Mouse (Mus musculus): ENCODE measurements around the gene Rnf10. TPM values are rescaled to one million over a fixed set of nuclear protein-coding genes. Genes with fewer than 3 reads are reported as not detected.
"Not testable (repeated sequence)": the region's sequence is repeated elsewhere in the genome, so short reads cannot be mapped to it uniquely, and the experiment has no call there.

The Rnf10 gene
- polyA plus RNA-seq (2016; fragmentation: Nextera tagmentation; extraction: Ambion mirVana) = 129 and 138 TPM in 2 replicates

DNA sequence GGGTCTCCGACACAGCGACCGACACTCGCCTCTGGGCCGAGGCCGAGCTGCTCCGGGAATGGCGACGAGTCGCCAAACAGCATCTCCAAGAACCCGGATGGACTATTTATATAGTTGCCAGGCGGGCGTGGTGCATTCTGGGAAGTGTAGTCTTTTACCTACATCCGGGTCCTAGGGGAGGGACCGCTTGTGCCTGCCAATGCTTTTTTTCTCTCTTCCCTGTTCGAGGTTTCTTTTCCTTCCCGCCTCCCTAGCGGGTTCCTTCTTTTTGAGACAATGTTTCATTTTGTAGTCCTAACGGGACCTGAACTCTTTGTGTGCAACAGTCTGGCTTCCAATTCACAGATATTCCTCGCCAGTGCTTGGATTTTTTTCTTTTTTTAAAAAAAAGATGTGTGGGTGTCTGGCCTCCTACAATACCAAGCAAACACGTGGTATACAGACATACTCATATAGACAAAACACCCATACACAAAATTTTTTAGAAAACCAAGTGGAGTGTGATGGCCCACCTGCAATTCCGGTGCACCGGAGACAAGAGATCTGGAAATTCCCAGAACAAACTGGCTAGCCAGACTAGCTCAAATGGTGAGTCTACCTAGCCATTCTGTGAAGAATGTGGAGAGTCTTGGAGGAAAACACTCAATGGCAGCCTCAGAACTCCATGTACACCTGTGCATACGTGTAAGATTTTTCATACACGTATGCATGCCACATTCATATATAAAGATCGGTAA lies at the start of gene Rnf10:
Gene Rnf10, minus strand, starts transcription at position 87 of the 737 bp plus-strand sequence.
- Histone ChIP-seq H3K4me3 (peak within 1 kb of the TSS; percentile 100), H3K4me1 (peaks cover 36% of the 10 kb centered on the region), H3K27ac (replicated peaks) (peak within 1 kb of the TSS; percentile 92), H3K36me3 (replicated peaks) (peaks cover 24% of the 10 kb centered on the region), H3K9me3 (no peaks in the 10 kb centered on the region), H3K27me3 (replicated peaks; ENCODE audit: low read depth, poor library complexity, severe bottlenecking) (no peaks in the 10 kb centered on the region)
- DNase-seq (ENCODE audit: low spot score) = peak; percentile 95
- WGBS = 14% methylated on average over 26 of the region's 26 CpGs

DNA sequence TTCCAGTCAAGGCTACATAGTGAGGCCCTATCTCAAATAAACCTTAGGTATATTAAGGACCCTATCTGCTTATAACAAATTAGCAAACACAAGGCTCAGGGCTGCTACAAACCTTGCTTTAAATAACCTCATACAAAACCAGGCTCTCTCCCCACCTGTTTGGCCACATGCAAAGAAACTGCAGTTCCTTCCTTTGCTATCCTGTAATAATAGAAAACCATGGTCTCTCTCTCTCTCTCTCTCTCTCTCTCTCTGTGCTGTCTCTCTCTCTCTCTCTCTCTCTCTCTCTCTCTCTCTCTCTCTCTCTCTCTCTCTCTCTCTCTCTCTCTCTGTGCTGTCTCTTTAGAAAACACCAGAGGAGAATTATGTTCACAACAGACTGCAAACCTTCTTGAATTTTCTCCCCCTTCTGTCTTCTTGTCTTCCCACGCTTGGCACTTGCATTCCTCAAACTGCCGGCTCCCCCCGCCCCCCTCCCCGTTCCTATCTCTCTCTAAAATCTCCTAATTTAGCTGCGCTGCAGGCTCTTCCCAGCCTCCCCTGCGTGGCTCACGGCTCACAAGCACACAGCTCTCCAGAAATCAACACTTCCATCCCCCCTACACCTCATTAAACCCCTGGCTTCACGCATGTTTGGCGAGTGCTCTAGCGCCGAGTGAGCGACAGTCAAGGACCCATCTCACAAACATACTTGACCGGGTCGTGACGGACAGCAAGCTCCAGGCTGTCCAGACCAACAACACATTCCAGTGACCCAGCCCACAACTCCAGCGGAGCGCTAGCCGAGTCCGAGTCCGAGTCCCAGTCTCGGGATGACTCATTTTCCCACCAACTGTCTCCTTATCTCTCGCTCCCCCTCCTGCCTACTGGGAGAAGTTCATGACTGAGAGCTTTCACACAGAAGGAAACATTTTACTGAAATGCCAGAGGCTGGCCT lies 46.6 kb upstream of the Rnf10 start:
- peak overlapping the region; percentile 70 for H3K27ac ChIP-seq (replicated peaks)
- no peaks in the 10 kb centered on the region for H3K9me3 ChIP-seq
- DNase-seq (ENCODE audit: low spot score) = peak; percentile 77
- peaks cover 38% of the 10 kb centered on the region for H3K4me1 ChIP-seq
- H3K36me3 ChIP-seq (replicated peaks) = no peaks in the 10 kb centered on the region
- H3K4me3 ChIP-seq = peak overlapping the region; percentile 56
- no peaks in the 10 kb centered on the region for H3K27me3 ChIP-seq (replicated peaks; ENCODE audit: low read depth, poor library complexity, severe bottlenecking)
- WGBS = under 1% methylated on average over 22 of the region's 22 CpGs

DNA sequence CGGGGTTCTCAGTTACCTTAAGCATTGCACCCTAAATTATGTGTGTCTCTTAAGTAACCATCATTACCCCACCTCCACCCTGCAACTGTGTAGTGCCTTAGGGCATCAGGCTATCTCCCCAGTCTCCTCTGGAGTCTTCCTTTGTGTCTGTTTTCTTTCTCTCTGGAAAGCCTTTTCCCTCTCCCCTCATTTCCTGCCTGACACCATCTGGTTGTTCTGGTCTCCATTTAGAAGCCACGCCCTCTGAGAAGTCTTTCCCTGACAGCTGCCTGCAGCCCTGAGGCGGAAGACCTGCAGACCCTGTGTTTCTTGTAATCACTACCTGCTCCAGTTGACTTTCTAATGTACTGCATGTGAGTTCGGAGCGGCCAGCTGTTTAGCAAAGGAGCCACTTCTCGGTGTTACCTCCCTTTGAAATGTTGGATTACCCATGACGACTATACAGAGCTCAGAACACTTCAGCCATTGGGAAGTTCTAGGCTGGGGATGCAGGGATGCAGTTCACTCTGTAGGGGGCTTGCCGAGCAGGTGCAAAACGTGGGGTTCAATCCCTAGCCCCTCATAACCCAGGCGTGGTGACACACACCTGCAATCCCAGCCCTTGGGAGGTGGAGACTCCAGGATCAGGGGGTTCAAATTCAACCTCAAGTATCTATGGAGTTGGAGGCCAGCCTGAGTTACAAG lies 45.1 kb upstream of the Rnf10 start:
- no peaks in the 10 kb centered on the region for H3K36me3 ChIP-seq (replicated peaks)
- no peaks in the 10 kb centered on the region for H3K27me3 ChIP-seq (replicated peaks; ENCODE audit: low read depth, poor library complexity, severe bottlenecking)
- no peaks in the 10 kb centered on the region for H3K9me3 ChIP-seq
- H3K27ac ChIP-seq (replicated peaks) = peak overlapping the region; percentile 90
- WGBS = 2% methylated on average over 10 of the region's 10 CpGs
- peaks cover 47% of the 10 kb centered on the region for H3K4me1 ChIP-seq
- peak overlapping the region; percentile 39 for H3K4me3 ChIP-seq
- peak; percentile 81 for DNase-seq (ENCODE audit: low spot score)

DNA sequence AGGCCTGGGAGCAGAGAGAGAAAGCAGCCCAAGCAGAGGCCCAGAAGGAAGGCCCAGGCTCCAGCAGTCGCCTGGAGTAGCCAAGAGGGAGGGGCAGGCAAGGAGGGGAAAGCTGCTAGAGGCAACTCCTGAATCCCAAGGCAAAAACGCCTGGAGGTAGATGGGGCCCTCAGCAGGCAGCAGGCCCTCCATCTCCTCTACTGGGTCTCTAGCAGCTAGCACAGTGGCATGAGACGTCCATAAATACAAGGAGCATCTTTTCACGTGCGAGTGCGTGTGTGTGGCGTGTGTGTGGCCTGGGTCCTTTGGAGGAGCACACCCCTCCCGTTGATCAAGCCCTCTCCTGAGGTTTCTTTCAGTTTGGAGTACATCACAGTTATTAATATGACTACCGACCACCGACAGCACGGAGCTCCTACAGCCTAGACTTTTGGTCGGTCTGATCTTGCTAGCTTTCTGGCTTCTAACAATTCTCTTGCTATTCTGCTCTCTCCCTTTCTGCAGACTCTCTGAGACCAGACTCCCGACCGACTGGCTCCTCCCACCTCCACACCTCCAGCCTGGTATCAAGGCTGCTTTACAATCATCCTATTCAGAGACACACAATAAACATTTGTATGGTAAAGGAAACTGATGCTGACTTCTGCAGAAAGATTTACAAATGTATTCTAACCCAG lies 44.4 kb upstream of the Rnf10 start:
- no peaks in the 10 kb centered on the region for H3K36me3 ChIP-seq (replicated peaks)
- WGBS = 4% methylated on average over 14 of the region's 14 CpGs
- H3K27ac ChIP-seq (replicated peaks) = peak overlapping the region; percentile 90
- H3K4me1 ChIP-seq = peaks cover 47% of the 10 kb centered on the region
- H3K4me3 ChIP-seq = peak overlapping the region; percentile 39
- H3K9me3 ChIP-seq = no peaks in the 10 kb centered on the region
- DNase-seq (ENCODE audit: low spot score) = peak; percentile 55
- H3K27me3 ChIP-seq (replicated peaks; ENCODE audit: low read depth, poor library complexity, severe bottlenecking) = no peaks in the 10 kb centered on the region

DNA sequence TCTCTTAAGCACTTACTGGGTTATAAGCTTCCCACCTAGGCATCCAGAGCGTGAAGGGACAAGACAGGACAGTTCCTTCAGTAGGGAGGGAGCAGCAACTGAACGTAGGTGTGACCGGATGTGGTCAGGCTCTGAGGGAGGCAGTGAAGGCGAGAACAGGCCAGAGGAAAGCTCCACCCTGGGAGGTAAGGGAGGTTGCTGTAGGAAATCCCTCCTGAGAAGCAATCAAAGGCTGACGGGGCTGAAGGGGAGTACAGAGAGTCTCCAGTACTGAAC lies 40.9 kb upstream of the Rnf10 start:
- no peaks in the 10 kb centered on the region for H3K36me3 ChIP-seq (replicated peaks)
- no peak overlapping the region for H3K4me3 ChIP-seq
- no peak for DNase-seq (ENCODE audit: low spot score)
- 44% methylated on average over 5 of the region's 5 CpGs for WGBS
- no peaks in the 10 kb centered on the region for H3K27me3 ChIP-seq (replicated peaks; ENCODE audit: low read depth, poor library complexity, severe bottlenecking)
- H3K9me3 ChIP-seq = no peaks in the 10 kb centered on the region
- H3K27ac ChIP-seq (replicated peaks) = peak overlapping the region; percentile 66
- peaks cover 34% of the 10 kb centered on the region for H3K4me1 ChIP-seq

DNA sequence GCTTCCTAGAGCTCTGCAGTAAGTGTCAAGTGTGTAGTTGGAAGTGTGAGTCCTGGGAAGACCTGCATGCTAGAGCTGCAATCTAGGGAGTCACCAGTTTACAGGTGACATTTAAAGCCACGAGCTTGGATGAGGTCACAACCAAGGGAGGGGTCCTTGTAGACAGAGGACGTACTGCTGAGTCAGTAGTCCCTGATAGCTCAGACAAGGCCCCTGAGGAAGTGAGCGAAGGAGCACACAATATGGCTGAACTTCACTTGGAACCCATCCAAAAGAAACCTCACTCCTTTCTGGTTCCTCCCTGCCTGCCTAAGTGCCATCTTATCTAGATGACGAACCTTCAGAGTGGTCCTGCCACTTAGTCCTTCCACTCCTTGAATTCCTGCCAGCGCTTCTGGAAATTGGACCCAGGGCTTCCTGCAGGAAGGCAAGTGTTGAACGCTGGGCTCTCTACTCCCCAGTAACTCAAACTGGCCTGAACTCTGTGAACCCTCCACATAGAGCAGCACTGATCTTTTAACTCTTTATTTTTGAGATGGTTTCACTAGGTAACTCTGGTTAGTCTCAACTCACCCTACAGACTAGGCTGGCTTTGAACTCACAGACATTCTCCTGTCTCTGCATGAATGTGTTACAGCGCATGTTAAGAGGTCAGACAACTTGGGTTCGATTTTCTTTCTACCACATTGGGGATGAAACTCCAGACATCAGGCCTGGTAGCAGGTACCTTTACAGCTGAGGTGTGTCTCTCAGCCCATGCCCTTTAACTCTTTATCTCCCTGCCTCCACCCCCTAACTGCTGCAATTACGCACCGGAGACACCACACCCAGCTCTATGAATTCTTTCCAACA lies 40.3 kb upstream of the Rnf10 start:
- 79% methylated on average over 10 of the region's 10 CpGs for WGBS
- no peak for DNase-seq (ENCODE audit: low spot score)
- Histone ChIP-seq H3K9me3 (no peaks in the 10 kb centered on the region), H3K27me3 (replicated peaks; ENCODE audit: low read depth, poor library complexity, severe bottlenecking) (no peaks in the 10 kb centered on the region), H3K4me3 (no peak overlapping the region), H3K36me3 (replicated peaks) (no peaks in the 10 kb centered on the region), H3K27ac (replicated peaks) (peak overlapping the region; percentile 66), H3K4me1 (peaks cover 28% of the 10 kb centered on the region)

DNA sequence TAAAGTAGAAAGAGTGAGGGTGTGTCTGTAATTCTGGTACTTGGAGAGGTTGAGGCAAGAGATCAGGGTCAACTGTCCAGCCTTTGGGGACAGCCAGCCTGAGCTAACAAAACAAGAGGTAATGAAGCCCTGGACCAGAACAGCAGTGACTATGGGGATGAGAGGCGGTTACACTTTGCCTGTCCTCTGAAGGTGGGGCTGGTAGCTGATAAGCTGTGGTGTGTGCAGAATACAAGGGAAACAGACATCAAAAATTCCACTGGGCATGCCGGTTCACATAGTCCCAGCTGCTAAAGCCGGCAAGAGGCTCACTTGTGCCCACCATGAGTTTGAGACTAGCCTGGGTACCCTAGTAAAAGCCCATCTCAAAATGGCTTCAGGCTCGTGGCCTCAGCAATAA lies 39.7 kb upstream of the Rnf10 start:
- H3K4me3 ChIP-seq = no peak overlapping the region
- no peak for DNase-seq (ENCODE audit: low spot score)
- peaks cover 22% of the 10 kb centered on the region for H3K4me1 ChIP-seq
- 86% methylated on average over 4 of the region's 4 CpGs for WGBS
- H3K27me3 ChIP-seq (replicated peaks; ENCODE audit: low read depth, poor library complexity, severe bottlenecking) = no peaks in the 10 kb centered on the region
- H3K27ac ChIP-seq (replicated peaks) = no peak overlapping the region
- H3K9me3 ChIP-seq = no peaks in the 10 kb centered on the region
- H3K36me3 ChIP-seq (replicated peaks) = no peaks in the 10 kb centered on the region

DNA sequence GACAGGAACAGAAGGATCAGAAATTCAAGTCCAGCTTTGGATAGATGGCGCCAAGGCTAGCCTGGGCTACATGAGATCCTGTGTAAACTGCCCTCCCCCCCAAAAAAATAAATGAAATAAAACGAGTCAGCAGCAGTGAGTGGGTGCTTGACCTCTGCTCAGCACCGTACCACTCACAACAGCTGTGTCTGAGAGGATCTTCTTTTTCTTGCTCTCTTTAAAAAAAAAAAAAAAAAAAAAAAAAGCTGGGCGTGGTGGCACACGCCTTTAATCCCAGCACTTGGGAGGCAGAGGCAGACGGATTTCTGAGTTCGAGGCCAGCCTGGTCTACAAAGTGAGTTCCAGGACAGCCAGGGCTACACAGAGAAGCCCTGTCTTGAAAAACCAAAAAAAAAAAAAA lies 29.5 kb upstream of the Rnf10 start:
- DNase-seq (ENCODE audit: low spot score); H3K27me3 ChIP-seq (replicated peaks; ENCODE audit: low read depth, poor library complexity, severe bottlenecking); H3K27ac ChIP-seq (replicated peaks); H3K9me3 ChIP-seq: not testable (repeated sequence)
- Histone ChIP-seq H3K4me1 (peaks cover 38% of the 10 kb centered on the region), H3K4me3 (0 out of 2 replicates have a peak overlapping the region, but pooled peaks have one; percentile 95), H3K36me3 (replicated peaks) (peaks cover 24% of the 10 kb centered on the region)
- WGBS = 85% methylated on average over 7 of the region's 7 CpGs

DNA sequence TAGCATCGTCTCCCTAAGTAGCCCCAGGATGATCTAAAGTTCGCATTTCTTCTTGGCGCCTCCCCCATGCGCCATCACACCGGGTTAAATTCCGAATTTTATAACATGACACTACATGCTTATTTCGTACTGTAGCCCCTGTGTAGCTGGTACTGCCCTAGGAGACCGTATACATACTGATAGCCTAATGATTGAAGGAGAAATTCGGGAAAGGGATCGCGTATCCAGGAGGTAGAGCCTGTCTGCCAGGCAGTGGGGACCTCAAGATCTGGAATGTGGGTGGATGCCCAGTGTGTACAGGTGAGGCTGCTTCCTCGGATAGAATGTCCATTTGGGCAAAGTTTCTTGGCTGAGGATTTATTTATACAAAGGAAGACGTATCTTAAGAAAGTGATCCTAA lies 28.9 kb upstream of the Rnf10 start:
- peak overlapping the region; percentile 95 for H3K4me3 ChIP-seq
- H3K27ac ChIP-seq (replicated peaks) = peak overlapping the region; percentile 93
- no peak for DNase-seq (ENCODE audit: low spot score)
- H3K36me3 ChIP-seq (replicated peaks) = peaks cover 30% of the 10 kb centered on the region
- 34% methylated on average over 13 of the region's 13 CpGs for WGBS
- 0 out of 2 replicates have a peak, but pooled peaks cover 3% of the 10 kb centered on the region for H3K27me3 ChIP-seq (replicated peaks; ENCODE audit: low read depth, poor library complexity, severe bottlenecking)
- H3K9me3 ChIP-seq = no peaks in the 10 kb centered on the region
- H3K4me1 ChIP-seq = peaks cover 38% of the 10 kb centered on the region

DNA sequence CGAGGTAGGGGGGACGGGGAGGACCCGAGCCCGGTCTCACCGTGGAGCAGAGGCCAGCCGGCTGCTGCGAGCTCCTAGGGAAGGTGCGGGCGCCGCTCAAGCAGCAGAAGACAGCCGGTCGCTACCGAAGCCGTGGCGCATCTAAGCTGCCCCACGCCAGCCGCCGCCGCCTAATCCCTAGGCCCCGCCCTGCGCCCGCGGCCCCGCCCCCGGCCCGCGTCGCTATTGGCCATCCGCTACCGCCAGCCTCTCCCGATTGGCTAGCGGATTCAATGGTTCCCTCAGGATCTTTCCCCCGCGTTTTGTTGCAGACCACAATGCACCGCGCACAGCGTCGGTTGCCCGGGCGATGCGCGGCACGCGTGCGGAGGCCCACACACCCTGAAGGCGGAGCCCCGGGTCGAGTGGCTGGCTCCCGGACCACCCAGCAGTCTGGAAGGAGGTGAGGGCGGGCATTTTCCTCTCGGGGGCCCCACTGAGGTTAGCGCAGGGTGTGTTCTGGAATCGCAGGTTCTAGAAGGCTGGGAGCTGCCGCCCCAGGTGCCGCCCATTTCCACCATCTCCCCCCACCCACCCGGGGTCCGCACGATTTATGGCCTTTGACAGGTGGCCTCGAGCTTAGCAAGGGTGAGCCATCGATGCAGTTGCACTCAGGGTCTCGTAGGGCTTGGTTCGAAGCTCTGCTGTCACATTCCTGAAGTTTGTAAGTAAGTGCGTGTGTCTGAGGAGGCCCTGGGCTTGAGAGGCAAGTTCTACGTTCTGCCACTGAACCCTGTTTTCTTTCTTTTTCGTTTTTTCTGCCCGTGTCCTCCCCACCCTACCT lies 28.3 kb upstream of the Rnf10 start, which contains the start of gene Dynll1:
Gene Dynll1, minus strand, starts transcription at position 208 of the 823 bp plus-strand sequence.
- peak; percentile 99 for DNase-seq (ENCODE audit: low spot score)
- WGBS = under 1% methylated on average over 66 of the region's 66 CpGs
- H3K27me3 ChIP-seq (replicated peaks; ENCODE audit: low read depth, poor library complexity, severe bottlenecking) = 0 out of 2 replicates have a peak, but pooled peaks cover 3% of the 10 kb centered on the region
- H3K4me3 ChIP-seq = peak within 1 kb of the TSS; percentile 95
- peak within 1 kb of the TSS; percentile 93 for H3K27ac ChIP-seq (replicated peaks)
- no peaks in the 10 kb centered on the region for H3K9me3 ChIP-seq
- H3K36me3 ChIP-seq (replicated peaks) = peaks cover 36% of the 10 kb centered on the region
- H3K4me1 ChIP-seq = peaks cover 40% of the 10 kb centered on the region

Data from embryonic facial prominence, embryonic 10.5 days (tissue).